Mouse (Mus musculus): Measurements from ENCODE around the gene Cdk9.

DNA sequence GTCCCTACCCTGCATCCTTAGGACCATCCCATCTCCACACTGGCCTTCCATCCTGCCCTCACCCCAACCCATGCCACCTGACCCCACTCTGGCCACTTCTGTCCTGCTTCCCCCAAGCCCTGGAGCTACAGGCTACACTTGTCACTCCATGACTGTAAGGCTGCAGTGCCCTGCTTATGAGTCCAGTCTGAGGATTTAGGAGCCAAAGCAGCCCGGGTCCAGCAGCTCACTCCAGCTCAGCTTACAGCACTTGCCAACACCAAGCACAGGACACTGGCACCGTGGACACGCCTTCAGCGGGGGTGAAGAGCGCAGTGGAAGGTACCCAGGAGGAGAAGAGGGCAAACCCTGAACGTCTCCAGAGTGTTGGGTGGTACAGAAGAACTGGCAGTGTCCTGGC, 5.9 kb downstream of the Cdk9 start:
- TF ChIP-seq CTCF (IDR thresholded peaks at IDR 0.05) (no peak), EP300 (IDR thresholded peaks at IDR 0.05) (no peak)

Data from lung, postnatal 0 days (tissue).